Mouse (Mus musculus) kidney, adult 9 months (tissue): ENCODE results near the gene Gm10382.
"Not testable (repeated sequence)": the region's sequence is repeated elsewhere in the genome, so short reads cannot be mapped to it uniquely, and the experiment has no call there.

Source experiments
- DNase-seq: peaks from one replicate; pipeline ENCODE4 v3.0.0; 2022

The Gm10382 gene

GRCm38 (mm10) chr5:125370950-125371693 is 18.0 kb upstream of the Gm10382 start:
- DNase-seq = no peak

GRCm38 (mm10) chr5:125372027-125372426 is 17.1 kb upstream of the Gm10382 start:
- no peak for DNase-seq

- no peak for DNase-seq
Measured at GRCm38 (mm10) chr5:125375871-125376270, 13.3 kb upstream of the Gm10382 start.

- no peak for DNase-seq
Measured at GRCm38 (mm10) chr5:125377214-125377613, 11.9 kb upstream of the Gm10382 start.

GRCm38 (mm10) chr5:125378919-125379318 is 10.2 kb upstream of the Gm10382 start:
- no peak for DNase-seq

GRCm38 (mm10) chr5:125381954-125382672 is 7.0 kb upstream of the Gm10382 start:
- no peak for DNase-seq

- peak; percentile 80 for DNase-seq
Measured at GRCm38 (mm10) chr5:125382673-125383558, 6.2 kb upstream of the Gm10382 start.

- DNase-seq = no peak
Measured at GRCm38 (mm10) chr5:125383637-125384420, 5.3 kb upstream of the Gm10382 start.

- no peak for DNase-seq
Measured at GRCm38 (mm10) chr5:125384512-125385214, 4.5 kb upstream of the Gm10382 start.

- DNase-seq = no peak
Measured at GRCm38 (mm10) chr5:125385215-125385940, 3.7 kb upstream of the Gm10382 start.

- not testable (repeated sequence) for DNase-seq
Measured at GRCm38 (mm10) chr5:125387295-125387694, 1.8 kb upstream of the Gm10382 start.

GRCm38 (mm10) chr5:125388358-125389092 is 597 bp upstream of the Gm10382 start:
- DNase-seq = no peak

- peak; percentile 95 for DNase-seq
Measured at GRCm38 (mm10) chr5:125389579-125390441, 688 bp downstream of the Gm10382 start, which contains the start of gene Ubc. TSS of gene Ubc (minus strand) at chr5:125390202.

- peak; percentile 38 for DNase-seq
Measured at GRCm38 (mm10) chr5:125390906-125391477, 1.9 kb downstream of the Gm10382 start.

GRCm38 (mm10) chr5:125391609-125392008 is 2.5 kb downstream of the Gm10382 start:
- DNase-seq = peak; percentile 89

GRCm38 (mm10) chr5:125392176-125392575 is 3.1 kb downstream of the Gm10382 start:
- DNase-seq = not testable (repeated sequence)

- no peak for DNase-seq
Measured at GRCm38 (mm10) chr5:125392618-125392976, 3.5 kb downstream of the Gm10382 start.

GRCm38 (mm10) chr5:125392977-125393621 is 4.0 kb downstream of the Gm10382 start:
- DNase-seq = peak; percentile 99
